Mouse (Mus musculus) heart, embryonic 11.5 days (tissue): Measurements from ENCODE around the gene St7l. TPM values are rescaled to one million over a fixed set of nuclear protein-coding genes. Genes with fewer than 3 reads are reported as not detected.
A peak's percentile ranks its signal among the peaks of the same experiment; 100 is the strongest.

Source experiments
- ATAC-seq: fragments of 200-750 bp; cut with Nextera tagmentation; replicated peaks from 2 replicates; pipeline ENCODE4 v1.8.0; 2017; ENCODE audit warnings: moderate library complexity; ENCODE audit not compliant: insufficient number of reproducible peaks, low FRiP score, low TSS enrichment
- H3K27ac ChIP-seq: fragments of 300-500 bp; sonication (generic); 2 replicates; pipeline ENCODE4 v1.5.1; 2014; ENCODE audit warnings: mild to moderate bottlenecking, low read depth, low read length
- H3K27me3 ChIP-seq: fragments of 300-500 bp; sonication (generic); 2 replicates; pipeline ENCODE4 v1.6.1; 2014; ENCODE audit warnings: mild to moderate bottlenecking, low read length, mixed read lengths; ENCODE audit not compliant: control insufficient read depth, insufficient read depth
- H3K36me3 ChIP-seq: fragments of 300-500 bp; sonication (generic); 2 replicates; pipeline ENCODE4 v1.6.1; 2014; ENCODE audit warnings: mild to moderate bottlenecking, low read length, moderate library complexity, mixed read lengths; ENCODE audit not compliant: control insufficient read depth, insufficient read depth
- H3K4me1 ChIP-seq: fragments of 300-500 bp; sonication (generic); 2 replicates; pipeline ENCODE4 v1.6.1; 2014; ENCODE audit warnings: low read length; ENCODE audit not compliant: control insufficient read depth, insufficient read depth
- H3K4me2 ChIP-seq: fragments of 300-500 bp; sonication (generic); 2 replicates; pipeline ENCODE4 v1.6.1; 2014; ENCODE audit warnings: mild to moderate bottlenecking, moderate library complexity
- H3K4me3 ChIP-seq: fragments of 300-500 bp; sonication (generic); 2 replicates; pipeline ENCODE4 v1.5.1; 2014; ENCODE audit warnings: low read depth, low read length
- H3K9ac ChIP-seq: fragments of 300-500 bp; sonication (generic); 2 replicates; pipeline ENCODE4 v1.6.1; 2014; ENCODE audit warnings: mild to moderate bottlenecking, low read depth, low read length, moderate library complexity
- H3K9me3 ChIP-seq: fragments of 300-500 bp; sonication (generic); replicated peaks from 2 replicates; pipeline ENCODE4 v1.6.1; 2016; ENCODE audit warnings: low read length; ENCODE audit not compliant: control insufficient read depth
- WGBS: fragments of 180-500 bp; shearing (Covaris S2); extraction: QIAGEN DNeasy Blood & Tissue Kit; methylation state at CpG from one replicate; pipeline ENCODE4 v1.1.7; 2014; ENCODE audit not compliant: insufficient replicate concordance; 5-methylcytosine and 5-hydroxymethylcytosine counted together
- polyA plus RNA-seq: library from polyadenylated mRNA; unstranded; fragments of >200 nt; fragmentation: Nextera tagmentation; extraction: Ambion mirVana; gene quantifications from 2 replicates; pipeline ENCODE4 v1.2.1, GENCODE M21; 2014

St7l gene
- polyA plus RNA-seq, 1 experiment from 2014 or later: 29.4 TPM

GRCm38 (mm10) chr3:104962866-104963265, 99.1 kb downstream of the St7l start:
- Histone ChIP-seq H3K36me3 (no peaks in the 10 kb centered on the region), H3K27me3 (peaks cover 49% of the 10 kb centered on the region), H3K4me1 (peaks cover 29% of the 10 kb centered on the region), H3K9me3 (no peaks in the 10 kb centered on the region), H3K9ac (no peak overlapping the region), H3K4me2 (peak overlapping the region; percentile 91), H3K4me3 (no peak overlapping the region), H3K27ac (no peak overlapping the region)
- WGBS: 5% methylated on average over 5 of the region's 5 CpGs
- no peak for ATAC-seq

GRCm38 (mm10) chr3:104963331-104964276, 99.8 kb downstream of the St7l start:
- H3K9me3 ChIP-seq: no peaks in the 10 kb centered on the region
- H3K9ac ChIP-seq: no peak overlapping the region
- H3K4me1 ChIP-seq: peaks cover 31% of the 10 kb centered on the region
- H3K36me3 ChIP-seq: no peaks in the 10 kb centered on the region
- H3K27ac ChIP-seq: no peak overlapping the region
- H3K4me2 ChIP-seq: peak overlapping the region; percentile 1; the same call in 1 of the 2 replicates
- H3K4me3 ChIP-seq: no peak overlapping the region
- WGBS: 14% methylated on average over 12 of the region's 13 CpGs
- no peak for ATAC-seq
- H3K27me3 ChIP-seq: peaks cover 46% of the 10 kb centered on the region

GRCm38 (mm10) chr3:104965070-104965855, 101.5 kb downstream of the St7l start:
- 63% methylated on average over 8 of the region's 8 CpGs for WGBS
- Histone ChIP-seq H3K4me2 (no peak overlapping the region), H3K4me1 (peaks cover 34% of the 10 kb centered on the region), H3K9me3 (no peaks in the 10 kb centered on the region), H3K27ac (no peak overlapping the region), H3K27me3 (peaks cover 31% of the 10 kb centered on the region), H3K9ac (no peak overlapping the region), H3K4me3 (no peak overlapping the region), H3K36me3 (no peaks in the 10 kb centered on the region)
- ATAC-seq: no peak

GRCm38 (mm10) chr3:104965991-104966554, 102.3 kb downstream of the St7l start:
- Histone ChIP-seq H3K9me3 (peaks cover 3% of the 10 kb centered on the region; the same call in 1 of the 2 replicates), H3K4me2 (no peak overlapping the region), H3K4me3 (no peak overlapping the region), H3K36me3 (no peaks in the 10 kb centered on the region), H3K27me3 (peaks cover 24% of the 10 kb centered on the region), H3K27ac (no peak overlapping the region), H3K4me1 (peaks cover 34% of the 10 kb centered on the region), H3K9ac (no peak overlapping the region)
- 67% methylated on average over 7 of the region's 7 CpGs for WGBS
- ATAC-seq: no peak

GRCm38 (mm10) chr3:104967548-104968300, 103.9 kb downstream of the St7l start:
- peak overlapping the region; percentile 86 for H3K4me2 ChIP-seq
- H3K4me1 ChIP-seq: peaks cover 24% of the 10 kb centered on the region
- peak; percentile 53; the same call in 1 of the 2 replicates for ATAC-seq
- peaks cover 5% of the 10 kb centered on the region; the same call in 1 of the 2 replicates for H3K9me3 ChIP-seq
- H3K4me3 ChIP-seq: peak overlapping the region; percentile 58
- no peaks in the 10 kb centered on the region for H3K36me3 ChIP-seq
- peak overlapping the region; percentile 78 for H3K9ac ChIP-seq
- H3K27ac ChIP-seq: 0 out of 2 replicates have a peak overlapping the region, but pooled peaks have one; percentile 46
- under 1% methylated on average over 49 of the region's 49 CpGs for WGBS
- peaks cover 7% of the 10 kb centered on the region for H3K27me3 ChIP-seq

Other genes starting within 250 kb of the St7l start
- 76.4 and 84.3 TPM in 2 replicates for gene Slc16a1, start 225.3 kb upstream of the St7l start, polyA plus RNA-seq
- 23.5 and 36.9 TPM in 2 replicates for gene Ppm1j, start 82.9 kb upstream of the St7l start, polyA plus RNA-seq
- gene Fam19a3, start 82.2 kb upstream of the St7l start, polyA plus RNA-seq: 1.2 and 2.2 TPM in 2 replicates
- gene Rhoc, start 75.6 kb upstream of the St7l start, polyA plus RNA-seq: 242 and 272 TPM in 2 replicates
- 35.7 and 41.2 TPM in 2 replicates for gene Mov10, start 45.4 kb upstream of the St7l start, polyA plus RNA-seq
- 183 and 215 TPM in 2 replicates for gene Capza1, start 500 bp downstream of the St7l start, polyA plus RNA-seq
- gene Wnt2b, start 97.9 kb downstream of the St7l start, polyA plus RNA-seq: 1.7 and 1.9 TPM in 2 replicates
- gene Cttnbp2nl, start 189.1 kb downstream of the St7l start, polyA plus RNA-seq: 26.1 and 35.7 TPM in 2 replicates
- not detected in 2 replicates for gene 4930564D02Rik, start 202.8 kb downstream of the St7l start, polyA plus RNA-seq